Mouse (Mus musculus) liver, embryonic 11.5 days (tissue): Measurements from ENCODE around the gene Fabp3. TPM values are rescaled to one million over a fixed set of nuclear protein-coding genes. Genes with fewer than 3 reads are reported as not detected.

ENCODE experiments used
- ATAC-seq: fragments of 200-750 bp; cut with Nextera tagmentation; replicated peaks from 2 replicates; pipeline ENCODE4 v1.8.0; 2017; ENCODE audit warnings: moderate number of reproducible peaks, mild to moderate bottlenecking, moderate TSS enrichment, moderate library complexity; ENCODE audit not compliant: low FRiP score
- DNase-seq: peaks from one replicate; pipeline ENCODE4 v3.0.0-alpha.2; 2017; ENCODE audit warnings: low spot score
- H3K27ac ChIP-seq: fragments of 300-500 bp; sonication (generic); 2 replicates; pipeline ENCODE4 v1.5.1; 2014; ENCODE audit warnings: mild to moderate bottlenecking, low read depth, low read length, control low read depth
- H3K27me3 ChIP-seq: fragments of 300-500 bp; sonication (generic); replicated peaks from 2 replicates; pipeline ENCODE4 v1.6.1; 2014; ENCODE audit warnings: low read length, mixed read lengths; ENCODE audit not compliant: control insufficient read depth, insufficient read depth
- H3K36me3 ChIP-seq: fragments of 300-500 bp; sonication (generic); 2 replicates; pipeline ENCODE4 v1.6.1; 2014; ENCODE audit warnings: mild to moderate bottlenecking, low read length, moderate library complexity, mixed read lengths; ENCODE audit not compliant: control insufficient read depth, insufficient read depth
- H3K4me1 ChIP-seq: fragments of 300-500 bp; sonication (generic); replicated peaks from 2 replicates; pipeline ENCODE4 v1.6.1; 2014; ENCODE audit warnings: low read length, mixed read lengths; ENCODE audit not compliant: control insufficient read depth, insufficient read depth
- H3K4me2 ChIP-seq: fragments of 300-500 bp; sonication (generic); 2 replicates; pipeline ENCODE4 v1.6.1; 2014; ENCODE audit warnings: mild to moderate bottlenecking, control low read depth, moderate library complexity
- H3K4me3 ChIP-seq: fragments of 300-500 bp; sonication (generic); 2 replicates; pipeline ENCODE4 v1.5.1; 2014; ENCODE audit warnings: low read depth, low read length, control low read depth
- H3K9ac ChIP-seq: fragments of 300-500 bp; sonication (generic); 2 replicates; pipeline ENCODE4 v1.6.1; 2014; ENCODE audit warnings: low read depth, low read length, control low read depth
- H3K9me3 ChIP-seq: fragments of 300-500 bp; sonication (generic); 2 replicates; pipeline ENCODE4 v1.6.1; 2016; ENCODE audit warnings: low read length, inconsistent platforms, mixed read lengths; ENCODE audit not compliant: control insufficient read depth
- WGBS: fragments of 180-500 bp; shearing (Covaris S2); extraction: QIAGEN DNeasy Blood & Tissue Kit; methylation state at CpG from one replicate; pipeline ENCODE4 v1.1.7; 2014; 5-methylcytosine and 5-hydroxymethylcytosine counted together
- polyA plus RNA-seq: library from polyadenylated mRNA; unstranded; fragments of >200 nt; fragmentation: Nextera tagmentation; extraction: Ambion mirVana; gene quantifications from 2 replicates; pipeline ENCODE4 v1.2.1, GENCODE M21; 2014

The Fabp3 gene
- polyA plus RNA-seq, 1 experiment from 2014 or later, result 6.4 TPM

- WGBS, result 97% methylated on average over 2 of the region's 2 CpGs
- no peak overlapping the region for H3K27ac ChIP-seq
- H3K4me2 ChIP-seq, result no peak overlapping the region
- no peaks in the 10 kb centered on the region for H3K27me3 ChIP-seq
- DNase-seq (no peak), ATAC-seq (no peak)
- H3K9ac ChIP-seq, result no peak overlapping the region
- no peaks in the 10 kb centered on the region for H3K9me3 ChIP-seq
- peaks cover 6% of the 10 kb centered on the region for H3K4me1 ChIP-seq
- peaks cover 31% of the 10 kb centered on the region for H3K36me3 ChIP-seq
- no peak overlapping the region for H3K4me3 ChIP-seq
Measured at GRCm38 (mm10) chr4:130325446-130325845, 17.1 kb downstream of the Fabp3 start.

GRCm38 (mm10) chr4:130327366-130327765, 19.0 kb downstream of the Fabp3 start:
- 88% methylated on average over 9 of the region's 9 CpGs for WGBS

GRCm38 (mm10) chr4:130335867-130336266, 27.5 kb downstream of the Fabp3 start:
- 78% methylated on average over 5 of the region's 5 CpGs for WGBS
- Histone ChIP-seq H3K4me2 (no peak overlapping the region), H3K4me1 (no peaks in the 10 kb centered on the region), H3K27me3 (no peaks in the 10 kb centered on the region), H3K36me3 (peaks cover 9% of the 10 kb centered on the region; the same call in 1 of the 2 replicates), H3K27ac (no peak overlapping the region), H3K9ac (no peak overlapping the region), H3K4me3 (no peak overlapping the region), H3K9me3 (no peaks in the 10 kb centered on the region)
- ATAC-seq (no peak), DNase-seq (no peak)

More at GRCm38 (mm10) chr4:130327366-130327765, 19.0 kb downstream of the Fabp3 start:
- H3K4me3 ChIP-seq, result no peak overlapping the region
- no peaks in the 10 kb centered on the region for H3K4me1 ChIP-seq
- peaks cover 28% of the 10 kb centered on the region for H3K36me3 ChIP-seq
- H3K9ac ChIP-seq, result no peak overlapping the region
- no peaks in the 10 kb centered on the region for H3K9me3 ChIP-seq
- no peak overlapping the region for H3K4me2 ChIP-seq
- ATAC-seq (no peak), DNase-seq (no peak)
- no peak overlapping the region for H3K27ac ChIP-seq
- no peaks in the 10 kb centered on the region for H3K27me3 ChIP-seq

DNA sequence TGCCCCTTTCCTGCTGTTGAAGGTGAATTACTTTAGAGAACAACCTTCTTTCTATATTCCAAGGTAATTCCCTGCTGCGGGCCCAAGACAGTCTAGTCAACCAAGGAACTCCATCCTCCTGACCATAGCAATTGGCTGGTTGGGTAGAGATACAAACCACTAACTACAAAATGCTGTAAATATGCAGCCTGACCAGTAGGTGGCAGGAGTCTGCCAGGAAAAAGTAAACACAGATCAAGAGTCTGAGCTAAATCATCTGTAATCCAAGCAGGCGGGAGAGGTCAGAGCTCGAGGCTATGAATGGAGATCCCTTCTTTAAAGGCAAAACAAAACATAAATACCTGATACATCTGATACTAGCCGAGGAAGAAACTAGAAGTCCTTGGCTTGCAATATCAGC, 33.3 kb downstream of the Fabp3 start:
- no peak for DNase-seq
- no peak overlapping the region for H3K9ac ChIP-seq
- no peaks in the 10 kb centered on the region for H3K4me1 ChIP-seq
- WGBS, result 29% methylated on average over 4 of the region's 4 CpGs
- H3K4me3 ChIP-seq, result no peak overlapping the region
- peaks cover 7% of the 10 kb centered on the region; the same call in 1 of the 2 replicates for H3K36me3 ChIP-seq
- no peaks in the 10 kb centered on the region for H3K27me3 ChIP-seq
- no peak overlapping the region for H3K4me2 ChIP-seq
- peak; percentile 54; the same call in 1 of the 2 replicates for ATAC-seq
- no peak overlapping the region for H3K27ac ChIP-seq
- H3K9me3 ChIP-seq, result no peaks in the 10 kb centered on the region

DNA sequence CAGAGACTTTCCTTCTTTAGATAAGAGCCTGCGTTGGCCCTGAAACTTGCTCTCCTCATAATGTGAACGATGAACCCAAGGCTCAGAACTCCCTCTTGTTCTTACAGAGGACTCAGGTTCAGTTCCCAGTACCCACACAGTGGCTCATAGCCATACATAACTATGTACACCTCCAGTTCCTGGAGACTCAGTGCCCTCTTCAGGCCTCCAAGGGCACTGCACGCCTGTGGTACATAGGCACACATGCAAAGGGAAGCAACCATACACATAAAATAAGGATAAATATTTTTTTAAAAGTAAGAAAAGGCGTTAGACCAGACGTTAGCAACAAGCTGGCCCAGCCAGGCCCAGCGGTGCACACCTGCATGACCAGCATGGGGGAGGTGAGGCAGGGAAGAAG, 41.3 kb downstream of the Fabp3 start:
- Histone ChIP-seq H3K9me3 (no peaks in the 10 kb centered on the region), H3K9ac (no peak overlapping the region), H3K4me2 (no peak overlapping the region), H3K4me3 (no peak overlapping the region), H3K27me3 (no peaks in the 10 kb centered on the region), H3K27ac (no peak overlapping the region), H3K4me1 (no peaks in the 10 kb centered on the region), H3K36me3 (peaks cover 28% of the 10 kb centered on the region)
- WGBS, result 86% methylated on average over 6 of the region's 6 CpGs
- DNase-seq (no peak), ATAC-seq (no peak)

GRCm38 (mm10) chr4:130350690-130351422, 42.5 kb downstream of the Fabp3 start:
- DNase-seq (no peak), ATAC-seq (peak; percentile 41; the same call in 1 of the 2 replicates)
- no peaks in the 10 kb centered on the region for H3K9me3 ChIP-seq
- 78% methylated on average over 16 of the region's 16 CpGs for WGBS
- H3K4me1 ChIP-seq, result no peaks in the 10 kb centered on the region
- H3K4me2 ChIP-seq, result no peak overlapping the region
- no peaks in the 10 kb centered on the region for H3K27me3 ChIP-seq
- no peak overlapping the region for H3K27ac ChIP-seq
- H3K36me3 ChIP-seq, result peaks cover 28% of the 10 kb centered on the region
- no peak overlapping the region for H3K9ac ChIP-seq
- H3K4me3 ChIP-seq, result no peak overlapping the region

- H3K27me3 ChIP-seq, result no peaks in the 10 kb centered on the region
- ATAC-seq (no peak), DNase-seq (no peak)
- H3K9me3 ChIP-seq, result no peaks in the 10 kb centered on the region
- no peak overlapping the region for H3K4me3 ChIP-seq
- H3K4me2 ChIP-seq, result no peak overlapping the region
- 89% methylated on average over 7 of the region's 7 CpGs for WGBS
- H3K27ac ChIP-seq, result no peak overlapping the region
- no peaks in the 10 kb centered on the region for H3K4me1 ChIP-seq
- no peak overlapping the region for H3K9ac ChIP-seq
- H3K36me3 ChIP-seq, result peaks cover 28% of the 10 kb centered on the region
Measured at GRCm38 (mm10) chr4:130352588-130352987, 44.2 kb downstream of the Fabp3 start.

DNA sequence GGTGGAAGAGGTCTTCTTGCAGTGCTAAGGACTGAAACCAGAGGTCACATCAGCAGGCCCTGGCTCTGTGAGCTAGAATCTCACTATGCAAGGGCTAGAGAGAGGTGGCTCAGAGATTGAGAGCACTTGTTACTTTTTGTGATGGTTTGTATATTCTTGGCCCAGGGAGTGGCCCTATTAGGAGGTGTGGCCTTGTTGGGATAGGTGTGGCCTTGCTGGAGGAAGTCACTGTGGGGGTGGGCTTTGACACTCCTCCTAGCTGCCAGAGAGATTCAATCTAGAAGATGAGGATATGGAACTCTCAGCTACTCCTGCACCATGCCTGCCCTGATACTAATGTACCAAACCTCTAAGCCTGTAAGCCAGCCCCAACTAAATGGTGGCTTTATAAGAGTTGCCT, 49.6 kb downstream of the Fabp3 start:
- H3K4me3 ChIP-seq, result no peak overlapping the region
- H3K9ac ChIP-seq, result no peak overlapping the region
- no peaks in the 10 kb centered on the region for H3K27me3 ChIP-seq
- no peak overlapping the region for H3K27ac ChIP-seq
- H3K4me2 ChIP-seq, result peak overlapping the region; percentile 89; the same call in 1 of the 2 replicates
- ATAC-seq, result no peak
- peaks cover 6% of the 10 kb centered on the region; the same call in 1 of the 2 replicates for H3K36me3 ChIP-seq
- H3K9me3 ChIP-seq, result no peaks in the 10 kb centered on the region
- DNase-seq, result no peak
- H3K4me1 ChIP-seq, result peaks cover 15% of the 10 kb centered on the region
